Mouse (Mus musculus) olfactory bulb, adult 2 months (tissue): Measurements from ENCODE around the gene Dhdds. TPM values are rescaled to one million over a fixed set of nuclear protein-coding genes. Genes with fewer than 3 reads are reported as not detected.
"Not testable (repeated sequence)": the region's sequence is repeated elsewhere in the genome, so short reads cannot be mapped to it uniquely, and the experiment has no call there.

ENCODE experiments used
- H3K27ac ChIP-seq: fragments of 200-500 bp; 2 replicates; pipeline ENCODE4 v1.5.1; 2012; ENCODE audit warnings: low read depth, low read length; ENCODE audit not compliant: insufficient read depth
- H3K4me1 ChIP-seq: fragments of 200-500 bp; 2 replicates; pipeline ENCODE4 v1.6.1; 2012; ENCODE audit warnings: low read length; ENCODE audit not compliant: control insufficient read depth, insufficient read depth
- H3K4me3 ChIP-seq: fragments of 200-500 bp; 2 replicates; pipeline ENCODE4 v1.5.1; 2012; ENCODE audit warnings: mild to moderate bottlenecking, low read depth, low read length, moderate library complexity; ENCODE audit not compliant: insufficient read depth
- CTCF ChIP-seq: fragments of 200-500 bp; IDR thresholded peaks from 2 replicates; pipeline ENCODE4 v1.5.1; 2012; ENCODE audit warnings: low read depth, mild to moderate bottlenecking, low read length, moderate library complexity; ENCODE audit not compliant: insufficient read depth
- POLR2A ChIP-seq: fragments of 200-500 bp; IDR thresholded peaks from 2 replicates; pipeline ENCODE4 v1.6.1; 2012; ENCODE audit warnings: mild to moderate bottlenecking, low read depth, low read length, moderate library complexity; ENCODE audit not compliant: insufficient read depth
- WGBS: fragments of 180-500 bp; shearing (Covaris S2); methylation state at CpG from one replicate; pipeline ENCODE4 v1.1.7; 2018; 5-methylcytosine and 5-hydroxymethylcytosine counted together
- polyA plus RNA-seq: library from polyadenylated mRNA; stranded (reverse); fragments of >200 nt; gene quantifications from 2 replicates; pipeline ENCODE4 v1.2.4, GENCODE M21; 2012; ENCODE audit warnings: low replicate concordance; ENCODE audit not compliant: missing spikeins, insufficient read depth, insufficient read length

Gene Dhdds
- polyA plus RNA-seq, 1 experiment: not detected

DNA sequence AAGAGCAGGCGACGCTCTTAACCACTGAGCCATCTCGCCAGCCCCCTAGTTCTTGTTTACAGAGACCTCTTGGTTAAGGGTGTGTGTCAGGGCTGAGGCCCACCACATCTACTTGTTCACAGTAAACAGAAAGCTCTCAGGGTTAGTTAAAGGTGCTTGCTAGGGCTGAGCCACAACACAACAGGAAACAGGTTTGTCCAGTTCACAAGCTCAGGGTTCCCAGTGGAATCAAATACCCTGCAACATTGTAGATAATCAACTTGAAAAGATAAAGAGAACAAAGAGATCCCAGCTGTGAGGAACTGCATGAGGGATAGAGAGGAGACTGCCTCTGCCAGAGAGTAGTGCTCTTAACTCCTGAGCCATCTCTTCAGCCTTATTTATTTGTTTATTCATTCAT, 6.1 kb upstream of the Dhdds start:
- no peaks in the 10 kb centered on the region for H3K4me1 ChIP-seq
- WGBS: 93% methylated on average over 3 of the region's 3 CpGs
- TF ChIP-seq POLR2A (no peak), CTCF (no peak)
- no peak overlapping the region for H3K27ac ChIP-seq
- H3K4me3 ChIP-seq: no peak overlapping the region

DNA sequence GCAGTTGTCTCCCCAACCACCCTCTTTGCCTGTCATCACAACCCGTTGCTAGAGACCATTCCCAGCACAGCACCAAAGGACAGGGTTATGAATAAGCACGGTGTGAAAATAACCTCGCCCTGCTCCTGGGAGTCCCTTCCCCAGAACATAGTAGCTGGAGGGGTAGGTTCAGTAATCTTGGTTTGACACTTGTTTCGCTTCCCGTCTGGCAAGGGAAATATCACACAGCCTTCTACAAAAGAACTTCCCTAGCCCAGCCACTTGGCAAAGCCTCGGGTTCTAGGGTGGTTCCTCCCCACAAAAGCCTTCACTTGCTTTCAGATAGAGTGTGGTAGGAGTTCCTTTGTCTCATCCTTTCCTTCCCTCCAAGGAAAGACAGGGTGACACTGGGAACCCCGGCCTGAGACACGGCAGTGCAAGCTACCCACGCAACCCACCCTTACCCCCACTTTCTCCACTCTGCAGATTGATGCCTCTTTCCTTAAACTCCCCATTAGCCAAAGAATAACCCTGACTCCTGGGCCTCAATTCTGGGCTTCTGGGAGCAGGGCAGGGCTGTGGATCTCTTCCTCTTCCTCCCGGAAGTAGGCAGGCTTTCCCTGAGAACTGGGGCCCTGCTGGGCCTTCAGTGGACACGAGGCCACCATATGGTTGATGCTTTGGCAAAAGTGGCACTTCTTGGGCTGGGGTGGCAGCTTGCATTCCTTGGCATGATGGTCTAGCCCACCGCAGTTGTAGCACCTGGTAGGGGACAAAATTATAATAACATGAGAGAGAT, 5.1 kb upstream of the Dhdds start:
- Histone ChIP-seq H3K4me1 (no peaks in the 10 kb centered on the region), H3K4me3 (no peak overlapping the region), H3K27ac (no peak overlapping the region)
- 64% methylated on average over 12 of the region's 12 CpGs for WGBS
- TF ChIP-seq POLR2A: no peak
- no peak for TF ChIP-seq CTCF

DNA sequence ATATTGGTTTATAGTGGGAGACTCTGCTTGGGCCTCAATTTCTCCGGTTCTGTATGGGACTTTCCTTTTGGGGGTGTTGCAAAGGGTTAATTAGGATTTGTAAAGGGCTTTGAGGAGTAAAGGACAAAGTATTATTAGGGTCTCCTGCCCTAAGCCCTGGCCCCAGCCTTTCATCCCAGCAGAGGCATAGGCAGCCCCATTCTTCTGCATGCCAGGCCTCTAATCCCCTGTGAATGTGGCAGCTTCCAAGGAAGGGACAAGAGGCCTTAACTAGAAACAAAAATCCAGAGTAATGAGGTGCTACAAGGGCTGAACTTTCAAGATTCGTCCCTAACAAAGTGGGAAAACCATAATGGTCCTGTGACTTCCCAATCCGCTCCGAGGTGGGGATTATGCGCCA, 2.2 kb upstream of the Dhdds start:
- Histone ChIP-seq H3K27ac (no peak overlapping the region), H3K4me1 (no peaks in the 10 kb centered on the region), H3K4me3 (no peak overlapping the region)
- no peak for TF ChIP-seq POLR2A
- no peak for TF ChIP-seq CTCF
- WGBS: 52% methylated on average over 5 of the region's 5 CpGs

DNA sequence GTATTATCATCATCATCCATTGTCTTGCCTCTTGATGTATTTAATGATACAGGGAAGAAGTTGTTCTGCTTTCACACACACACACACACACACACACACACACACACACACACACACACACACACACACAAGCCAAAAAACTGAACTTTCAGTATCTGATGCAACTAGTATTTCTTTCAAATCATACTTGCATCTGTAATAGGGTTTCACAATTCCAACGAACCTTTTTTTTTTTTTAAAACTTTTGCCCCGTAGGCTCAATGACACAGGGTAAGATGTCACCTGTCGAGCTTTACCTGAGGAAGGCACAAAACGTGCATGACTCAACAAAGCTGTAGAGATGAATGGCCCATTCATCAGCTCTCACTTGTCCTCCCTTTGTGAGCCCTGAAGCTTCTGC, 1.5 kb upstream of the Dhdds start:
- H3K27ac ChIP-seq: no peak overlapping the region
- no peak overlapping the region for H3K4me3 ChIP-seq
- no peak for TF ChIP-seq CTCF
- whole genome bisulfite sequencing: 28% methylated on average over 4 of the region's 4 CpGs
- no peaks in the 10 kb centered on the region for H3K4me1 ChIP-seq

DNA sequence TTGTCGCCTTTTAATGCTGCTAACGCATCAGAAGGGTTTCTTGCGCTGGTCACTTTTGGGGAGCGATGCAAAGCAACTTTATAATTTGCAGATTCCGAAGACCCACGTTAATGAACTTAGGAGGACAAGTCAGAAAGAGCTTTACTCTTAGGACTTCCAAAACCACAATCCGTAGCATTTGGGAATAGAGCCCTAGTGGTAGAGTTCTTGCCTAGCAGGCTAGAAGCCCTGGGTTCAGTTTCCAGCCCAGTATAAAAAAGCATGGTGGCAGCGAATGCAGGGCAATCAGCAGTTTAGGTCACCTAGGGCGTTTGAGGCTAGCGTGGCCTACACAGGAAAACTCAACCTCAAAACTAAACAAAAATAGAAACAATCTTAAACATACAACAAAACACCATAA, 992 bp upstream of the Dhdds start:
- TF ChIP-seq POLR2A: no peak
- no peak for TF ChIP-seq CTCF
- no peaks in the 10 kb centered on the region for H3K4me1 ChIP-seq
- WGBS: 78% methylated on average over 10 of the region's 10 CpGs
- H3K27ac ChIP-seq: no peak overlapping the region
- H3K4me3 ChIP-seq: no peak overlapping the region

DNA sequence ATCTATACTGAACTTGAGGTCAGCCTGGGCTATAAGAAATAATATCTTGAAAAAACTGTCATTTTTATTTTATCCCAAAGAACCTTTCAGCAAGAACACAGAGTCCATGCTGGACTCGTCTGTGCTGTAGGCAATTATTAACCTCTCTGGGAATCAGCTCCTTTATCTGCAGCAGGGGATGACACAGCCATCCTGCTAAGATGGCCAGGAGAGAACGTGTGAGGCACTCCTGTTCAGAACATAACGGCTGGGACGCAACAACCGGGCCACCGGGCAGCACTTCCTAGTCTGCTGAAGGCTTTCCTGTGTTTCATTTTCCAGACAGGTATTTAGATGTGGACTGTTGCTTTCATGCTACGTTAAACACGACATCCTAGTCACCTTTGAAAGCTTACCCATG, 6.0 kb downstream of the Dhdds start:
- H3K4me1 ChIP-seq: no peaks in the 10 kb centered on the region
- H3K4me3 ChIP-seq: no peak overlapping the region
- TF ChIP-seq CTCF (no peak), POLR2A (no peak)
- no peak overlapping the region for H3K27ac ChIP-seq
- 95% methylated on average over 8 of the region's 8 CpGs for WGBS

DNA sequence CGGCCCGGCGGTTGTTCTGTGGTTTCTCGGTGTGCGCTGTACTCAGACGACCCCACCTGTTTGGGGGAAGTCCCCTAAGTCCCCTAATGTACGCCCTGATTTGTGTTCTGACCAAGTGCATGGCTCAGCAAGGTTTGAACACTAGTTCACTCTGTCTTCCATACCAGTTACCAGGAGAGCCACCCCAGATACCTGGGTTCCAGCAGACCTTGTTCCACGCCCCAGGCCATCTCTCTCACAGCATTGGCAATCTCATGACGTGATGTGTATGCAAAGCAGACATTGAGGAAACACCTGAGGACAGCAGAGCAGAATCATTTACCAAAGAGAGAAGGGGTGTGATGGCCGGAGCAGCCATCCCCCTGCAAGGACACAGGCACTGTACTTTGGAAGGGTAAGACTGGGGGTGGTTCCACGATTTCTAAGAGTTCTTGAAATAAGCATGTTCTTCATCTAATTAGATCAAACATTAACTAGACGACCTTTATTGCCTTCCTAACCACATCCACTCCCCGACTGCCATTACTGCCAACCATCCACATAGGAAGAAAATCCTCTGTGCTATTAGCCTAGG, 9.5 kb downstream of the Dhdds start:
- Histone ChIP-seq H3K4me3 (no peak overlapping the region), H3K27ac (no peak overlapping the region), H3K4me1 (no peaks in the 10 kb centered on the region)
- TF ChIP-seq CTCF: no peak
- no peak for TF ChIP-seq POLR2A
- 91% methylated on average over 13 of the region's 13 CpGs for WGBS

DNA sequence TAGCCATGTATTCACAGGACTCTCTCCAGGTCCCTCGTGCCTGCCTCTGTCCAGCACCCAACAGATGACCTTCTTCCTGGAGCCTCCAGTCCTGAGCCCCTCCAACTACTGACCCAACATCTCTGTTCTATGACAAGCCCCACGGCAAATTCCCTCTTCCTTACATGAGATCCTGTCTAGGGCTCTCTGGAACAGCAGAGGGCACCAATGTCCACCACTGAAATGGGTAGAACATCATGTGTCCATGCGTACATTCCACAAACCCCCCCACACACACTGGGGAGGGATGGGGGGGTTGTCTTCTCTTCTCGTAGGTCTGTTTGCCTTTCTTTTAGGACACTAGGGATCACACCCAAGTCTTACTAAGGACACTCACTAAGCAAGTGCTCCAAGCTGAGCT, 10.7 kb downstream of the Dhdds start:
- Histone ChIP-seq H3K27ac (no peak overlapping the region), H3K4me3 (no peak overlapping the region), H3K4me1 (no peaks in the 10 kb centered on the region)
- TF ChIP-seq POLR2A: no peak
- TF ChIP-seq CTCF: no peak
- 58% methylated on average over 4 of the region's 4 CpGs for WGBS

DNA sequence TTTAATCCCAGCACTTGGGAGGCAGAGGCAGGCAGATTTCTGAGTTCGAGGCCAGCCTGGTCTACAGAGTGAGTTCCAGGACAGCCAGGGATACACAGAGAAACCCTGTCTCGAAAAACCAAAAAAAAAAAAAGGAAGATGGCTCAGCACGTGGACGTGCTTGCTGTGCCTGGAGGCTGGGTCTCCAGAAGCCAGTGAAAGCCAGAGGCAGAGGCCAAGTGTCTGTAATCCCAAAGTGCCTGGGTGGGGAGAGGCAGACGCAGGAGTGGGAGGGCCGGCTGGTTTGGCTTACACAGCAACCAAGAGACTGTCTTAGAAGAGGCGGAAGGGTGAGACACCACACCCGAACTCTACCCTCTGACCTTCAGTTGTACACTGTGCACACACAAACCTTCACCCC, 12.4 kb downstream of the Dhdds start:
- H3K27ac ChIP-seq, H3K4me1 ChIP-seq, H3K4me3 ChIP-seq: not testable (repeated sequence)
- WGBS: 92% methylated on average over 8 of the region's 8 CpGs
